9 mouse cellular contexts compared by ENCODE assay signal in genomic region chr1:20069733-20070132, GRCm38 (mm10).
DNase-seq lines count a peak whose midpoint lies in the region; ATAC-seq and TF ChIP-seq lines count a peak whose summit lies in the region.
"Had no signal": no experiment of that assay in that cellular context is flagged by ENCODE, and none has a peak within 500 bp of the region (broad histone marks: within the 10 kb centered on the region; RNA-seq: fewer than 3 reads in every experiment).

No protein-coding gene starts in this region.

- intact Hi-C loops in left cerebral cortex, postnatal 25 days (cut with DNase I), result no loop called here
- intact Hi-C loops in gastrocnemius, postnatal 36 days (cut with DNase I), result no loop called here

- H3K27ac ChIP-seq in limb, embryonic 14.5 days (replicated peaks; ENCODE audit: low read depth, low read length), result no peak overlapping the region
- H3K27ac ChIP-seq in limb, embryonic 10.5 days, result no peak overlapping the region

- no peaks in the 10 kb centered on the region for H3K27me3 ChIP-seq in limb, embryonic 14.5 days (ENCODE audit: control insufficient read depth, insufficient read depth, low read length)
- no peaks in the 10 kb centered on the region for H3K27me3 ChIP-seq in limb, embryonic 10.5 days (ENCODE audit: low read depth, poor library complexity, severe bottlenecking)

- no peaks in the 10 kb centered on the region for H3K9me3 ChIP-seq in limb, embryonic 14.5 days (ENCODE audit: control insufficient read depth, low read length)
- H3K9me3 ChIP-seq in limb, embryonic 10.5 days (replicated peaks), result no peaks in the 10 kb centered on the region

- ATAC-seq in limb, embryonic 14.5 days (ENCODE audit: low FRiP score, low read depth), result no peak

- H3K36me3 ChIP-seq in limb, embryonic 14.5 days (ENCODE audit: control insufficient read depth, insufficient read depth, low read length), result no peaks in the 10 kb centered on the region
- H3K36me3 ChIP-seq in limb, embryonic 10.5 days, result no peaks in the 10 kb centered on the region

- peak; percentile 13 for DNase-seq in adrenal gland, postnatal 14 days
- no peak for DNase-seq in adrenal gland, postnatal 25 days
- peak; percentile 10 for DNase-seq in limb, embryonic 14.5 days (ENCODE audit: low spot score)
- DNase-seq in limb, embryonic 10.5 days (ENCODE audit: low spot score), result no peak
- peak; percentile 37 for DNase-seq in brain, embryonic 18.5 days (ENCODE audit: low read depth, low spot score)
- peak; percentile 3 to 51 for DNase-seq in left cerebral cortex, postnatal 25 days (ENCODE audit: low spot score in 2 of 2)
- DNase-seq in natural killer cell, adult 2 months (ENCODE audit: low spot score in 2 of 2), result no peak
- no peak for DNase-seq in gastrocnemius, postnatal 36 days
- DNase-seq: kidney, adult 11 months had no signal

- TF ChIP-seq POLR2A in limb, embryonic 14.5 days (IDR thresholded peaks at IDR 0.05; ENCODE audit: borderline replicate concordance, extremely low read depth, insufficient read depth, insufficient read length), result no peak

- no peaks in the 10 kb centered on the region for H3K4me1 ChIP-seq in limb, embryonic 14.5 days (ENCODE audit: control insufficient read depth, insufficient read depth, low read length)
- H3K4me1 ChIP-seq in limb, embryonic 10.5 days, result no peaks in the 10 kb centered on the region

- H3K9ac ChIP-seq in limb, embryonic 14.5 days (ENCODE audit: low read depth, low read length, severe bottlenecking), result no peak overlapping the region

- H3K4me2 ChIP-seq in limb, embryonic 14.5 days (replicated peaks; ENCODE audit: low read depth, low read length, severe bottlenecking), result no peak overlapping the region

- 73% methylated on average over 3 of the region's 3 CpGs for WGBS in limb, embryonic 14.5 days
- WGBS in limb, embryonic 10.5 days, result 94% methylated on average over 3 of the region's 3 CpGs

- H3K4me3 ChIP-seq in limb, embryonic 14.5 days (replicated peaks; ENCODE audit: low read length), result no peak overlapping the region
- H3K4me3 ChIP-seq in limb, embryonic 10.5 days, result no peak overlapping the region

Comparison
In these comparisons a context has a peak if more than half of its experiments do, and no peak if none do; other contexts are left out.
1. DNase-seq: peak in adrenal gland, postnatal 14 days (single experiment), limb, embryonic 14.5 days (single experiment), brain, embryonic 18.5 days (single experiment) and left cerebral cortex, postnatal 25 days (2 of 2); none in adrenal gland, postnatal 25 days (single experiment), limb, embryonic 10.5 days (single experiment), natural killer cell, adult 2 months (0 of 2) and gastrocnemius, postnatal 36 days (0 of 2).